Mouse (Mus musculus) right cerebral cortex, postnatal 10 days (tissue): Measurements from ENCODE around the gene Myh3.

Experiments used
- DNase-seq, 2 experiments: peaks; one replicate each; pipeline ENCODE4 v3.0.0; 2021; ENCODE audit warnings: low spot score in 2 of 2

The Myh3 gene

GRCm38 (mm10) chr11:67143863-67144498, 65.9 kb downstream of the Myh3 start:
- DNase-seq: no peak

- no peak for DNase-seq
These were observed 66.6 kb downstream of the Myh3 start for GRCm38 (mm10) chr11:67144559-67145265.

DNA sequence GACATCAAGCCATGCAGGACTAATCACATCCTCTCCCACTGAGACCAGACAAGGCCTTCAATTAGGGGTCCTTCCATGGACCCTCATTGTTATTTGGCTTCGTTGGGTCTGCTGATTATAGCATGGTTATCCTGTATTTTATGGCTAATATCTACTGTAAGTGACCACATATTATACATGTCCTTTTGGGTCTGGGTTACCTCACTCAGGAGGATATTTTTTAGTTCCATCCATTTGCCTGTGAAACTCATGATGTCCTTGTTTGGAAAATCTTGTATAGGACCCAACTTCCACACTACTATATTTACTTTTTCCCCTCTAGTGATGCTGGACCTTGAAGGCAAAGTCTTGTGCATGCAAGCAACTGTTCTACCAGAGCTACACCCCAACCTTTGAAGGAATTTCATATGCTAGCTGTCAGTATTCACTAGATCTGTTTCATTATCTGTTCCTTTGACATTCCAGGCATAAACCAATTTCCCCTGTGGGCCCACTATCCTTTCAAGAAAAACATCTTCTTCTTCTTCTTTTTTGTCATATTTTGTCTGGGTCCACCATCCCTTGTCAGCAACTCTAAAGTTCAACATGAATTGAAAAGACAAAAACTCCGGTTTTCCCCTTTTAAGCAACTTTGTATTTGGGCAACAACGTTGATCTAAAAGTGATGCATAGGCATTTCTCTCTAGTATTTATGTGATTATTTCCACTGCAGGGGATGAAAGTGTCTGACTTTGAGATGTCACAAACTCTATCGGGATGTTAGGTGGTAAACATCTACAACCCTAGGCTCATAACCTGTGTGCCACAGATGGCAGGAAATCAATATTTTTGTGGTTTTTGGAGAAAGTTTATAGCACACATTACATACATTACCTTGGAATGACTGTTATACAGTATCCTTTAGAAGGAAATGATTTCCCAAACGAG, 67.6 kb downstream of the Myh3 start:
- DNase-seq: no peak

DNA sequence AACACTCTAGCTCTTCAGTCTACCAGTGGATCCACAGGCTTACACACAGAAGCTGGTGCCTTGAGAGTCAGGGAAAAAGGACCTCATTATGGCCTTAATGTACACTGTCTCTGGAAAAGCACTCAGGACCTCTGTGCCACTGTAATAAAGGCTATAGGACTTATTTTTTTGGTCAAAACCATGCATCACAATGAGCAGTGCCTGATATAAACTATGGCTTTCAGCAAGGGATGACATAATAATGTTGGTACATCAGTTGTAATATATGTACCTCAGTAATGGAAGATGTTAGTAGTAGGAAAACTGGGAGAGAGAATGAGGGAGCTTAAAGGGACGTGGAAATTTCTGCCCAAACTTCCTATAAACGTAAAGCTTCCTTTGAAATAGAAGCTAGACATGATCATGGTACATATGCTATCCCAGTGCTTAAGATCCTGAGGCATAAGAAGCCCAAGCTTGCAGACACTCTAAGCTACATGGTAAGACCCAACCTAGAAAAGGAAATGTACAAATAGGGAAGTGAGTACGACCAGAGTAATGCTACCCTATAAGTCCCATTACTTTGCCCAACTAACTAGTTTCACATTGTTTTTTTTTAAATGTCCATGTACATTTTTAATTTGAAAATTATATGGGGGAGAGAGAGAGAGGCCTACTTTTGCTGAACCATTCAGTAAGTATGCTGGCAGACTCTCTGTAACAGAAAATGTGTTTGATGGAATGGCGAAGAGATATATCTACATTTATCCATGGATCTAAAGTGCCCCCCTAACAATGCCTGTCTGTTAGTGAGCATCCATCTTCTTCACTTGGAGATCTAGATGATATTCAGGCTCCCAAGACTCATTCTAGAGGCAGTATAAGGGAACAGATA, 68.5 kb downstream of the Myh3 start:
- no peak for DNase-seq

GRCm38 (mm10) chr11:67147283-67147921, 69.3 kb downstream of the Myh3 start:
- no peak for DNase-seq

GRCm38 (mm10) chr11:67148286-67149012, 70.3 kb downstream of the Myh3 start:
- no peak for DNase-seq

DNA sequence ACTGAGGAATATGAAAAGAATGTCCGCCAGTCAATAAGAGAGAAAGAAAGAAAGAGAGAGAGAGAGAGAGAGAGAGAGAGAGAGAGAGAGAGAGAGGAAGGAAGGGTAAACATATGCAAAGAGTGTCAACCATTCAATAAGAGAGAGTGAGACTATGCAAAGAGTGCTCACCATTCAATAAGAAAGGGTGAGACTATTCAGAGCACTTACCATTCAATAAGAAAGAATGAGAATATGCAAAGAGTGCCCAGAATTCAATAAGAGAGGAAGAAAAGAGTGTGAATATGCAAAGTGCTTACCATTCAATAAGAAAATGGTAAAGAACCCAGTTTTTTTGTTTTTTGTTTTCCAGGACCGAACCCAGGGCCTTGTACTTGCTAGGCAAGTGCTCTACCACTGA, 72.1 kb downstream of the Myh3 start:
- no peak for DNase-seq

- no peak for DNase-seq
These were observed 73.1 kb downstream of the Myh3 start for GRCm38 (mm10) chr11:67151159-67151558.
